Mouse (Mus musculus) retina, adult 2 months (tissue): ENCODE measurements around the gene Trp53inp2.
A peak's percentile ranks its signal among the peaks of the same experiment; 100 is the strongest.

ENCODE experiments used
- DNase-seq: peaks from one replicate; pipeline ENCODE4 v3.0.0-alpha.2; 2012; ENCODE audit warnings: low read depth, low spot score

Gene Trp53inp2

DNA sequence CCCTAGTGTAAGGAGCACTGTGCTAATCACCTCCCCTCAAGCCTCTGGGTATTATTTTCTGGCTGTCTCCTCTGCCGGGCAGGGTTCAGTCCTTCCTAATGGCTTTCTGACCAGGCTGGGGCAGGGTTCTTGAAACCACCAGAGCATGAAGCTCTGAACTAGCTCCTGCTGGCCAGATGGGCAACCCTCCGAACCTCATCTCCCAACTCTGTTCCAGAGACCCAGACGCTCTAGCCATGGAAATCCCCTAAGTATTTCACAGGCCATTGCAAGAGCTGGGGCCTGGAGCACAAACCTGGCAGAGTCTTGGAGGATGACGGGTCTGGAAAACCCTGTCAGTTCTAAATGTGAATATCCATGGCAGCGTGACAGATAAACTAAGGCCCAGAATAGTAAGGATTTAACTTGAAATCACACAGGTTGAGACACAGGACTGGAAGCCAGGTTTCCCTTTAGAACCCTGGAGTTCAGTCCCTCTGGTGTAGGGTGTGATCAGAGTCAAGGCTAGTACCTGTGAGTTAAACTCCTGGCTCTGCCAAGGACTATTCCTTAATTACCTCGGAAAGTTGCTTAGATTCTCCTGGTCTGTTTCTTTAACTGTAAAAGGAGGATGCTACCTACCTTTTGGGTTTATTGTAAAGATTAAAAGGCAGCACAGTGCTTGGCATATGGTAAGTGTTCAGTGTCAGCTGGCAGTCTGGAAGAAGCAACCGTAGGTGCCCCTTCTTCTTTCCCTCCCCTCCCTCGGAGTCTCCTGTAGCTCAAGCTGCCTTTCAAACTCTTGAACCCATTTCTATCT is at the start of gene Trp53inp2:
Gene Trp53inp2 (plus strand): TSS at position 799 of the 799 bp plus-strand sequence.
- no peak for DNase-seq

DNA sequence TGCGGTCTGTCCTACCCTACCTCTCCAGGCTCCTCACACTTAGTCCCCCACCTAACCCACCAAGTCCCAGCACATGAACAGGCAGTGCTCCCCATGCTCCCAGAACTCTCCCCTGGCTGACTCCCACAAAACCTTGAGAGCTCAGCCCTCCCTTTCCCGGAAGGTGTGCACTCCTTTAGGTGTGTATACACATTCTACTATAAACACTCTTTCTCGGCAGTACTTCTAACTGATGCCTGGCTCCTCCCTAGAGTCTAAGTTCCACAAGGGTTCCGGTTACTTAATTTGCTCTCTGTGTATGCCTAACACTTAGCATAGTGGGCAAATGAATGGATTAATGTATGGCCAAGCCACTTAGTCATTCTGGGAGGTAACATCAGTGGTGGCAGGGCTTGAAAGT is 49.5 kb upstream of the Trp53inp2 start:
- DNase-seq, result no peak

DNA sequence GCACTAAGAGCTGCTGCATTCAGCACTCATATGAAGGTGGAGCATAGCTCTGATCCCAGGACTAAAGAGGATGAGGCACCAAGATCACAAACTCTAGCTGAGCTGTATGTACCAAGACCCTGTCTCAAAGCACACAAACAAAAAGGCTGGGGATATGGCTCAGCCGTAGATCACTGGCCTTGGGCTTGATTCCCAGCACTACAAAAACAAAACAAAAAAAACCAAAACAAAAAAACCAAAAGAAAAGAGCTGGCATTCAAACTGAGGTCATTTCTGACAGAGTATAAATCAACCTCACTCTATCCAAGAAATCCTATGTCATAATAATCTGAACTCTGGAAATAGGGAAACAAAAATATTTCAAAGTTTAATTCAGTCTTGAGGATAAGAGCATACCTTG is 47.4 kb upstream of the Trp53inp2 start:
- no peak for DNase-seq

DNA sequence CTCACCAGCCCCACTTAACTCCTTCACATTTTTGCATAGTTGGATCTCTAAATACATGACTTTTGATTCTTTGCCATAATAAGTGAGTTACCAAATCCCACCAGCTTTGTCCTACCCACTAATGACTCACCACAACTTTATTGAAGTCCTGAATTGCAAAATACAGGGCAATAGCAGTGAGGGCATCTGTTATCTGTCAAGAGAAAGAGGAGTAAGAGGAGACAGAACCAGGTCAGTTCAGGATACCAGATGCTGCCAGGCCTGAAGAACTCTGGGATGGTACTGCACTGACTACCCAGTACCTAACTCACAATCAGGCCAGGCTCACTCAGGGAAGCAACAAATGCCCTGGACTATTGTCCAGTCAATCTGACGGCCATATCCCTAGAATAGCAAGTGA is 45.6 kb upstream of the Trp53inp2 start:
- no peak for DNase-seq

DNA sequence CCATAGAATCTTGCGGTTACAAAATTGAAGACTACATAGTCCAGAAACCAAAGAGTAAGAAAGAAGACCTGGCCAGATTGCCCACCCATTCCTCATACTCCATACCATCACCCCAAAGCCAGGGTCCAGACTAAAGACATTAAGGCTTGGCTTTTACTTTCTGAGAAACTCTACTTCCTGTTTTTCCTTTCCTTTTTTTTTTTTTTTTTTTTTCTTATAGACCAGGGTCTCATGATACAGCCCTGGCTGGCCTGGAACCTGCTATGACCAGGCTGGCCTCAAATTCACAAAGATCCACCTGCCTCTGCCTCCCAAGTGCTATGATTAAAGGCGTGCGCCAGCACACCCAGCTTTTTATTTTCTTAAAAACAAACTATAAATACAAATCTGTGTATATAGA is 44.6 kb upstream of the Trp53inp2 start:
- DNase-seq, result no peak

DNA sequence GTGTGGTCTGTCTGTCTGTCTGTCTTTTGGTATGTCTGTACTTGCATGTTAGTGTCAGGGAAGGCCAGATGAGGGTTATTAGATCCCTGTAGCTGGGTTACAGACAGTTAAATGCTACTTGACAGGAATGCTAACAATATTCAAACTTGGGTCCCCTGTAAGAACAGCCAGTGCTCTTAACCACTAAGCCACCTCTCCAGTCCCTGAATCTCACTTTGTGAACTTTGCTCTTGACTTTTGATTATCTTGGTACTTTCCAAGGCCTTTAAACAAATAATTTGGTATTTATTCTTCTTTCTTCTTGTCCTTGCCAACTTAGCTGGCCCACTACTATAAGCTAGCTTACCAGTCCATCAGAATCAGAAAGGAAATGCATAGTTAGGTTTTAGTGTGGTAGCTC is 40.7 kb upstream of the Trp53inp2 start:
- DNase-seq, result no peak

DNA sequence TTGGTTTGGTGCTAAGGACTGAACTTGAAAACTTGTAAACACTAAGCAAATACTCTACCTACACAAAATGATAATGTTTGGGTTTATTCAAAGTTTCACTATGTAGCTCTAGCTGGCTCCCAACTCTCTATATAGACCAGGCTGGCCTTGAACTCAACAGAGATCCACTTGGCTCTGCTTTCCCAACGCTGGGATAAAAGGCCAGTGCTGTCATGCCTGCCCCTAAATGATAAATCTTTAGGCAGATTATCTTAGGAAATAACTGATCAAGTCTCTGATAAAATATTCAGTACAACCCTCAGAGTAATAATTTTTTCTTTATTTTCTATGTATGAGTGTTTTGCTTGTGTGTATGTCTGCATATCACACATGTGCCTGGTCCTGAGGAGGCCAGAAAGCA is 34.2 kb upstream of the Trp53inp2 start:
- no peak for DNase-seq

DNA sequence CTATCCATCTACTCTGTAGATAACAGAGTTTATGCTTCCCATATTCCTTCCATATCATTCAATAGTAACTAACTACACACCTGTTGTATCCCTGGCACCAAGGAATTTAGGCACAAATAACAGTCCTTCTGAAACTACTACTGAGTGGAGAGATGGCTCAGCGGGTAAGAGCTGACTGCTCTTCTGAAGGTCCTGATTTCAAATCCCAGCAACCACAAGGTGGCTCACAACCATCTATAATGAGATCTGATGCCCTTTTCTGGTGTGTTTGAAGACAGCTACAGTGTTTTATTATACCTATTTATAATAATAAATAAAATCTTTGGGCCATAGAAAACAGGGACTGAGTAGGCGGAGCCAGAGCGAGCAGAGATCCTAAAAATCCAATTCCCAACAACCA is 26.5 kb upstream of the Trp53inp2 start:
- no peak for DNase-seq

DNA sequence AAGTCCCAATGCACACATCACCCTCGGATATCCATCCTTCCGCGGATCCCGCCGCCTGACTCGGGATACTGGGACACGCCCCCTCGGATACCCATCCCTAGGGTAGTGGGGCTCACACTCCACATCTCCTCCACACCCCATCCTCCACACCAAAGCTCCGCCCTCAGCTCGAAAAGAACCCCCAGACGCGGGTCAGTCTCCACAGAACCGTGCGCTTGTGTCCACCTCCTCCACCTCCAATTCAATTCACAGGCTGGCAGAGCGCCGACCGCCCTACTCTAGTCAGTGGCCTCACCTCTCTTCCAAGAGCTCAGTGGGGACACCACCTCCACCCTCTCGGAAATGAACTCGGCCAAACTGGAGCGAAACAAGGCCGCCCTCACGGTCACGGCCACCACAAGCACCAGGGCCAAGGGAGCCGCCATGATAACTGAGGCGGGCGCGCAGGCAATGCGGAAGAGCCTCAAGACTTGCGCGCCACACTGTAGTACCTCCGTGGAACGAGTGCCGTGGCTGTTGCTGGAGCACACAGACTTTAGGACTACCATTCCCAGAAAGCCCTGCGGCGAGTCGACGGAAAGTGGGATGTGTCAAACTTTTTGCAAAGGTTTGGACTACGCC is 23.8 kb upstream of the Trp53inp2 start, which contains the start of gene Pigu:
Gene Pigu (minus strand): TSS at position 460 of the 621 bp plus-strand sequence.
- peak; percentile 95 for DNase-seq

DNA sequence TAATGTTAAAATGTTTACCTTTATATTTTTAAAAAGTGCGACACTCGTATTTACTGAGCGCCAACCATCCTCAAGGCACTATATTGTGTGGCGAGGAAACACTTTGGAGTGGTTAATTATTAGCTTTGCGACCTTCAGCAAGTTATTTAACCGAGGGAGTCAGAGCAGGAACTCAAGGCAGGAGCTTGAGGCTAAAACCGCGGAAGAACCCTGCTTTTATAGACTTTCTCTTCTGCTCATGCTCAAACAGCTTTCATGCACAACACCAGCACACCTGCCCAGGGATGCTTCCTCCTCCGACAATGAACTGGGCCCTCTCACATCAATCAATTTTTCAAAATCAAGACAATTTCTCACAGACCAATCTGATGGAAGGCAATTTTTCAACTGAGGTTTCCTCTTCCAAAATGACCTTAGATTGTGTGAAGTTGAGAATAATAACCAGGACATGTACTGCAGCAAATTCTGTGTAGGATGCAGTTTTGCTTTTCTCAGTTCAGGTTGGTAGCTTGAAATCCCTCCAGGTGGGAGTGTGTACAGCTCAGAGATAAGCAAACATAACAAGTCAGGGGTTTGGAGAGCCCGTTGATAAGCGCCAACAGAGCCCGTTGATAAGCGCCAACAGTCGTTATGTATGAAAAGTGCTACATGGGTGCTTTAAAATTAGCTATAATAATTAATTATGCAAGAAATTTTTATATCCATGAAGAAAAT is 23.0 kb upstream of the Trp53inp2 start:
- DNase-seq, result no peak

DNA sequence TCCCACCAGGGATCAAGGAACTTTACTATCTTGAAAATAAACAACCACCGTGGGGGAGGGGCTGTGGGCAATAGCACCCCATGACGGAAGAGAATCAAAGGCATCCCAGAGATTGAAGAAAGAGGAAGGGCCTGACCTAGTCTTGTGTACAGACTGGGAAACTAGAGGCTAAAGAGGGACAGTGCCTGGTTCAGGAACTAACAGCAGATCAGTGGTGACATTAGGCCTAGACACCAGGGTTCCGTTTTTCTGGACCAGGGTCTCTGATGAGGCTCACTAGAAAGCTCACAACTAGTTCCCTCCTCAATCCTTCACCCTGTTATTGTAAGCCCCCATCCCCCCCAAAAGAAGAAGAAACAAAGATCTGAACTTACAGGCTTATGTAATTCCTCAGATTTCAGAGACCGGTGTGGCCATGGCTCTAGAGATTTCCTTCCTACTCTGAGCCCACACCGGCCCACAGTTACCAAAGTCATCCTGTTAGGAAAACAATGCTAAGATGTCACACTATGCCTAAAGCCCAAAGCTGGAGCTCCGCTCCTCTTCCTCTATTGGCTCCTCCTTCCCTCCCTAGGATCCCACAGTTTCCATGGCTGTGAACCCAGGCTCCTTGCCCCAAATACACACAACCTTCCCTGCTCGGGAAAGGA is 13.1 kb upstream of the Trp53inp2 start:
- DNase-seq, result no peak

DNA sequence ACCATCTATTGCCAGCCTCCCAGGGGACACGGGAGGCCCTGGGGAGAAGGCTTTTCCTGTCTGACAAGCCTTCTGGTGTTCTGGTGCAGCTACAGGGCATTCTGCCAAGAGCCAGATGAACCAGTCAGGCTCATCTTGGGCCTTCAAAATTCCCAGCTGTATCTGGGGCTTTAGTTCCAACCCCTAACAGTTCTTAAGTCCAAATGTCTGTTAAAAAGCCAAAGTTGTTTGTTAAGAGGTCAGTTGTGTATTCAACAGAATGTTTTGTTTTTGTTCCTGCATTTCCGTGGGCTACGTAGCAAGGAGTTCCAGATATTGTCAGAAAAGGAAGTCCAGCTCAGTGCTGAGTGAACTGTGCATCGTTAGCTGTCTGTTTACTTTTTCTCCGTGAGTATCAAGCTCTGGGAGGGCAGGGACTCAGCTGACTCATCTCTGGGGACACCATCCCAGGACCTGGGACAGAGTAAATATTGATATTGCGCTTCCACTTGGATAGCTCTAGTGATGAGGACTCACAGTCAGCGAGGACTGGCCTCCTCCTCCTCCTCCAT is 11.5 kb upstream of the Trp53inp2 start:
- DNase-seq, result no peak

DNA sequence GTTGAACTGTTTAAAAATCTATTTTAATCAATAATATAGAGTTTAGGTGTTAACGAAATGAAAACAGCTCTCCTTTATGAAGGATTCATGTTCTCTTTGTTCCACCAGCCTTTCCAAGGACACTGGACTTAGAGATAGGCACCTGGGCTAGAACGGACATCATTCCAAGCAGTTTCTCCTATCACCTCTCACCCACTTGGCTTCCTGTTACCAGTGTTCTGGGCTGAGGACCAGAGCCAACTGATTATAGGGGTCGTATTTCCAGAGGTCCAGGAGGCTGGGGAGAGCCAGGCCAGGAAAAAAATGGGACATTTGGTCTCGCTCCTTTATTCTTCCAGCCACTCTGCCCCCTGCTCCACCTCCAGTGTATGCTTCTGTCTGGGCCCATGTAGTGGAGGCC is 8.4 kb upstream of the Trp53inp2 start:
- DNase-seq, result no peak

DNA sequence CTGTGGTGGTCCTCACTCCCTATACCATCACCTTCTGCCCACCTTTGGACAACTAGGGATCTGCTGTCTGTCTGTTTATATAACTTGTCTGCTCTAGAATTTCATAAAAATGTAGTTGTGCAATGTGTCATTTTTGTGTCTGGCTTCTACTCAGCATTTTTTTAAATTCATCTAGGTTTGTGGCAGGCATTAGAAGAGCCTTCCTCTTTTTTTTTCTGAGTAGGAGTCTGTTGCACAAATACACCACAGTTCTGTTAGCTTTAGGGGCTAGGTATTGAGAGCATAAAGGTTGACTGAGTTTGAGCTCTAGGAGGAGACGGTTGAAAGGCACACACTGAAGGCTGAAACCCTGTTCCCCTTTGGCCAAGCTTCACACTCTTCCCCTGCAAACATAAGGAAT is 7.6 kb upstream of the Trp53inp2 start:
- no peak for DNase-seq

DNA sequence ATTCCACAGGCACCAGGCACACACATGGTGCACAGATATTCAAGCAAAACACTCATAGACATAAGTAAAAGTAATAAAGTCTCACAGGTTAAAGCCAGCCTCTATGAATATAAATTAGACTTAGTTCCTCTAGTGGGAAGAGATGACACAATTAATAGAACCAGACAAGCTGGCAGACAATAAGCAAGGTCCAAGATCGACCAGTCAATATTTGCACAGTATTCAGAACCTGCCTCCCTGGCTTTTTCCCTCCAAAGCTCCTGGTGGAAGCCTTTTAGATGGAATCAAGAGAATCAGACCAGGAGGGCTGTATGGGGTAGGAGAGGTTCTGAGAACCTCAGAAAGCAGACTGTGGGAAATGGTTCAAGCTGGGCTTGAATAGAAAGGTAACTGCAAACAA is 7.0 kb upstream of the Trp53inp2 start:
- DNase-seq, result no peak

DNA sequence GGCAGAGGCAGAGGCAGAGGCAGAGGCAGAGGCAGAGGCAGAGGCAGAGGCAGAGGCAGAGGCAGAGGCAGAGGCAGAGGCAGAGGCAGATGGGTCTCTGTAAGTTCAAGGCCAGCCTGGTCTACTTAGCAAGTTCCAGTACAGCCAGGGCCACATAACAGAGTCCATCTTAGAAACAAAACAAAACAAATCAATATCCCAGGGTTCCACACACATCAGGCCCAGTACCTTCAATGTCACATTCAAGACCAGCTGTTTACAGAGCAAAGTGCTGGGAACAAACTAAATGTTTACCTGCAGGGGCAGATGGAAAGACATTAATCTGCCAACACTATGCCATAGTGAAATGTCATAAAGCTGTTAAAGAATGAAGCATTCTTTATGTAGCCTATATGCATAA is 6.3 kb upstream of the Trp53inp2 start:
- no peak for DNase-seq

DNA sequence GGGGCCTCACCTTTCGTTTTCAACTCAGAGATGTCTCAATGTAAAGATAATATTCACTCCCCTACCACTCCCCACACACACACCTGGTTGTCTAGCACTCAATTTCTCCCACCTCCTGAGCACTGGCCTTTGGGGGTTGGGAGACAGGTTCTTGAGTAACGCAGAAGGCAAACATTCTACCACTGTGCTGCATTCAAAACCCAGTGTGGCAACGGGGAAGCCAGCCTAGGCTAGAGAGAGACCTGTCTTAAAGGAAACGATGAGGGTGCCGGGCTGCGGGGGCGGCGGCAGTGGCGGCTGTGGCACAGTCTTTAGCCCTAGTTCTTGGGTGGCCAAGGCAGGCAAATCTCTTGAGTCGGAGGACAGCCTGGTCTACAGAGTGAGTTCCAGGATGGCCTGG is 4.7 kb upstream of the Trp53inp2 start:
- DNase-seq, result no peak

DNA sequence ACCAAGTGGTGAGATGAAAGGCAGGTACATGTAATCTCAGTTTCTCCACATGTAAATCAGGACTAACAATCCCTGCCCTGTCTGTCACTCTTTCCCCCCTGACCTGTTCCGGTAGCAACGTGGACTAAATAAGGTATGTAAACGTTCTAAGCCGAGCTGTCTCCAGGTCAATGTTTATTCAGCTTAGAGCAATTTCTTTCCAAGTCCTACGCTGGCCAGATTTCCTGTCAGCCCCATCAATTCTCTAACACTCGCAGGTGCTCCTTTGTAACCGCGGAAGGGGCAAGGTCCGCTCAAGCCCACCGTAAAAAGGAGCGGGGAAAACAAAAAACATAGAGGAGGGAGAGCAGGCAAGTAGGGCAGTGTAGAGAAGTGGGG is 190 bp downstream of the Trp53inp2 start:
- DNase-seq, result no peak

DNA sequence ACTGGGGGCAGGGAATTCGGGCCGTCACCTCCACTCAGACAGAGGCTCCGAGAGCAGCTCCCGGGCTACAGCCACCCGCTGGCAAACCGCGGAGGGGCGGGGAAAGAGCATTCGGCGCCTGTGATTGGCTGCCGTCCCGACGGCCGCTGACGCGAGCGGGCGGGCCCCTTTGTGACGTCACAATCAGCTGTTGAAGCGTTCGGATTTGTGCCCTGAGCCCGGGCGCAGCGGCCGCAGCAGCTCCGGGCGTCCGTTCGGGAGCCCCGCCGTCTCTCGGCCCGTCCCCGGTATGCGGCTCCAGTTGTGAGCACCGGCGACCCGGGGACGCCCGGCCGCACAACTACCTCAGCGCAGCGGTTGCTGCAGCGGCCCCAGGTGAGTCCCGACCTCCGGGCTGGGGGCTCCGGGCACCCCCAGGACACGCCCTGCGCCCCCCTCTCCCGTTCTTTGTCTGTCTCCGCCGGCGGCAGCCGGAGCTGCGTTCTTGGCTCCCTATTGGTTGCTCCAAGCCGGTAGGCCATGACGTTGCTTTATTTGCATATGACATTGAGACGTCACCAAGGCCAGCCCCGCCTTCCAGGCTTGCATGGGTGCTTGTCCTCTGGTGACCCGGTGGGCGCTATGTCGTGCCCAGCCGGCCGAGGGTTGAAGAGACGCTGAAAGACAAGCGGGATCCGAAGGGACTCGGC is 928 bp downstream of the Trp53inp2 start:
- DNase-seq, result peak; percentile 95

DNA sequence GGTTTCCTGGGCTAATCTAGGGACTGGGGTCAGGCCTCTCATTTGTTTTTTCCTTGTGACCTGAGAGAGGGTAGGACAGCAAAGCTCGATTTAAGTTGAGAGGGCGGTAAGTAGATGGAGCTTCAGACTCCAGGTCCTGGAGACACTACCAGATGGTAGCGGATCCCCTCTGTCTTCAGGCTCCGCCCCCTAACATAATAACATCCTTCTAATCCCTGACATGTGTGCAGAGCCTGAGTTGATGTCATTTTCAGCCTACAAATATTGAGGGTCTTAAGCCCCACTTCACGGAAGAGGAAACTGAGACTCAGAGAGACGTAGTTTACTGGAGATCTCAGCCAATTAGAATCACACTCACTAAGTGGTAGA is 1.5 kb downstream of the Trp53inp2 start:
- no peak for DNase-seq

DNA sequence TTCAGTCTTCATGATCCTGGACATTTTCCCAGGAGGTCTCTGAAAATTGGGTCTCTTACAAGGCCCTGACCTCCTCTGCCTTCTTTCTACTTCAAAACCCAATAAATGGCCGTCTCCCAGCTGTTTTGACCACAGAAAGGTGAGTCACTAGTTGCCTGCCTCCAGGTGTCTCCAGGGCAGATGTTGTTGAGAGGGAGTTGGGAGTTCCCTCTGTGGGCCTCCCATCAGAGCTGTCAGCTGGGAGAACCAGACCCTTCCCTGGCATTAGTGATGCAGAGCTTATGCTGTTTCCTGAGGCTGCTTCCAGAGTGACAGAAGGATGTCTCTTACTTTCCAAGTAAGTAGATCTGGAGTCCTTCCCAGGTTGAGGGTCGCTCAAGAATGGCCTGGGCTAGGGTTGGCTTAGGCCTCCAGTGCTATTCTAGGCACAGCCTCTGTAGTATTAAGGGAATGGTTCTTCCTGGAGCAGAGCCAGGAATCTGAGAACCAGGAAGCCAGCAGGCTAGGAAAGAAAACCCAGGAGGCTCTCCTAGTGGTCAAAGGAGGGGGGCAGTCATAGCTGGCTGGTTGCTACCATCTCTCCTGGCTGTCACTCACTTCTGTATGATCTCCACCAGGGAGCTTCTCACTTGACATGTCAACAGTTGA is 2.1 kb downstream of the Trp53inp2 start:
- DNase-seq, result no peak
